Mouse (Mus musculus): Measurements from ENCODE around the gene Lce1l.
"Not testable (repeated sequence)": the region's sequence is repeated elsewhere in the genome, so short reads cannot be mapped to it uniquely, and the experiment has no call there.

The Lce1l gene

GRCm38 (mm10) chr3:92851186-92851585, at the start of gene Lce1l:
Gene Lce1l (minus strand): TSS chr3:92851286.
- no peak for DNase-seq (ENCODE audit: low spot score)

GRCm38 (mm10) chr3:92894489-92894888, 43.4 kb upstream of the Lce1l start:
- no peak for DNase-seq (ENCODE audit: low spot score)

GRCm38 (mm10) chr3:92894063-92894462, 43.0 kb upstream of the Lce1l start:
- no peak for DNase-seq (ENCODE audit: low spot score)

DNA sequence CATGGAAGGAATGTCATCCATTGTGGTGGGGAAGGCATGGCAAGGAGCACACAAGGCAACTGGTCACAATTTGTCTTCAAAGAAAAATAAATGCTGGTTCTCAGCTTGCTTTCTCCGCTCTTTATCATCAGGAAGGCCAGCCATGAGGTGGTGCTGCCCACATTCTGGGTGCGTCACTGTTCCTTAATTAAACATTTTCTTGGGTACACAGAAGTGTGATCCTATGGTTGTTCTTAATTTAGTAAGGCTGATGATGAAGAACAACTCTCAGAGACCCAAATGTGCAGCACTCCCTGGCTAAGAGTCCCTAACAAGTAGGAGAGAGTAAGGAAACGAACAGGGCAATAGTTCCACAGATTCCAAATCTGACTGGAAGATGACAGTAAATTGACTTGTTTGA, 23.1 kb upstream of the Lce1l start:
- no peak for DNase-seq (ENCODE audit: low spot score)

DNA sequence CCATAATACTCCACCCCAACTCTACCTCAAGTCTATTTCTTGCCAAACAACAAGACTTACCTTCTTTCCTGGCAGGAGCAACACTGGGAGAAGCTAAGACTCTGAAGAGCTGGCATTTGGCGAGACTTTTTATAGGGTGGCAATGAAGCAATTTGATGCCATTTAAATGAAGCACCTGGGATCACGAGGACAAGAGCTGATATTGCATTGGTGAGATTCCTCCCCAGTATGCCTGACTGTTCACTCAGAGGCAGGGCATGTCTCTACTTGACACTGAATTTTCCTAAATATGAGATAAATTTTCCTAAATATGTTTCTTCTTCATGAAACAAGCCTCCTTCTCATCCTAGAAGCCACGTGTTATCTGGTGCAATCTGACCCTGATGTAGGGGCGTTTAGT, 19.0 kb upstream of the Lce1l start, which contains the start of gene 2310050C09Rik:
Gene 2310050C09Rik, minus strand, starts transcription at position 101 of the 400 bp plus-strand sequence.
- DNase-seq (ENCODE audit: low spot score): no peak

DNA sequence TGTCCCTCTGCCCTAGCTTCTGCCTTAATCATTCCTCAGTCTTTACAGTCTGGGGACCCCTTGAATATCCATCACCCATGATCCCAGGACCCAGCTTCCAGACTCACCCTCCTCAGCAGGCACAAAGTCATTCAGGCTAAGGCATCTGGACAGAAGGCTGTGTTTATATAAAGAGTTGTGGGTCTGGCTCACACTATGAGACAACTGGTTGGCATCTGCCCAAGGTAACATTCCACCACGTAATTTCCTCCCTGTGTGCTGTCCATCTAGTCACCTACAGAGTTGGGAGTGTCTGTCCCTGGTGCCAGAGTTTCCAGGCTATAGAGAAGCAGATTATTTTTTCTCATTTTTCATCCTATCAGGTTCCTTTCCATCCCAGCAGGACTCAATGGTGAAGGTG, 24.0 kb downstream of the Lce1l start, which contains the start of gene Kprp:
Gene Kprp, minus strand, starts transcription at position 140 of the 400 bp plus-strand sequence.
- DNase-seq (ENCODE audit: low spot score): no peak

- no peak for DNase-seq (ENCODE audit: low spot score)
Observed at GRCm38 (mm10) chr3:92825808-92826207, 25.3 kb downstream of the Lce1l start.

DNA sequence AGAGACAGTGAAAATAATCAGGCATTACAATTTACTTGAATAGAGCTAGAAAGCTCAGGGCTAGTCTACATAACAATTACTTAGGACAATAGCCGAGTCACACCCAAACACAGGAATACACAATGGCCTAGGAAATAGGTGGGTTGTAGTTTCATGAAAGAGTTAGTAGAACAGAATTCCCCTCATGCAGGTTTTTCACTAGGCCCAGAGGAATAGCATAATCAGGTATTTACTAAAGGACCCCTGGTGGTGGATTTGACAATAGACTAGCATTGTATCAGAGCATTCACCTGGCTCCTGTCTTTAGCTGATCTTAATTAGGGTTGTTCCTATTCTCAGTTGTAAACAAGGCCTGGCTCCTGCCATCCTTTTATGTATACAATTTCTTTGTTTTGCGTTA, 35.0 kb downstream of the Lce1l start:
- not testable (repeated sequence) for DNase-seq (ENCODE audit: low spot score)

DNA sequence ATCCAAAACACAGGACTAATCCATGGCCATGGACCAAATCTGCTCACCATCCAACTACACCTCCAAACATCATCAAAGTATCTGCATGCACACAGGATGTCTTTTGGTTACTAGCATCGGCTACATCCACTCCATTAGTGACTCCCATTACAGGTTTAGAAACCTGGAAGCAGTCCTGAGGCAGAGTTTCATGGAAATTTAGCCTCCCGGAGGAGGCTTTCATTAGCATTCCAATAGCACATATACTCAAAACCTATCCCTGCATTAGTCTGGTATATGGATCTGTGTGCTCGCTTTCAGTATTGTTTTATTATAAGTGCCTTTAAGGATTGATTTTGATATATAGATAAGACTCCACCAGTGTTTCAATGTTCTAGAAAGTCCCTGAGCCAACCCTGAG, 35.5 kb downstream of the Lce1l start:
- no peak for DNase-seq (ENCODE audit: low spot score)

DNA sequence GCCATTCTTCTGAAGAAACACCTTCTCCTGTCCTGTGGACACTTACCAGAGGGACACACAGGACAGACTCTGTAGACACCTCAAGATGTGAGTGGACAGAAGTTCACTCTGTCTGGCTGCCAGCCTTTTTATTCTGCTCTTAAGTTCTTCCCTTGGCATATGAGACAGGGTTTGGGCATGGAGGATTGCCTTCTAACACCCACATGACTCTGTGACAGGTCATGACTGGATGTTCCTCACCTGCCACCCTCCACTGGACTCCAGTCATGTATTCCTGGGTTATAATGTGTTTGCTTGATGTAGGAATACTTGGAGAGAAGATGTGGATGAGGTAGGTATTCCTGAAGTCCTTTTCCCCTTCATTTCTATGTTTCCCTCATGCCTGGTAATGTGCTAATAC, 43.3 kb downstream of the Lce1l start, which contains the start of gene Lce1k:
Gene Lce1k, minus strand, starts transcription at position 101 of the 400 bp plus-strand sequence.
- DNase-seq (ENCODE audit: low spot score): no peak
